Mouse (Mus musculus): ENCODE data around the gene Ifi35. TPM values are rescaled to one million over a fixed set of nuclear protein-coding genes. Genes with fewer than 3 reads are reported as not detected.

The Ifi35 gene
- polyA plus RNA-seq, 1 experiment from 2014 or later: 9.6 TPM

DNA sequence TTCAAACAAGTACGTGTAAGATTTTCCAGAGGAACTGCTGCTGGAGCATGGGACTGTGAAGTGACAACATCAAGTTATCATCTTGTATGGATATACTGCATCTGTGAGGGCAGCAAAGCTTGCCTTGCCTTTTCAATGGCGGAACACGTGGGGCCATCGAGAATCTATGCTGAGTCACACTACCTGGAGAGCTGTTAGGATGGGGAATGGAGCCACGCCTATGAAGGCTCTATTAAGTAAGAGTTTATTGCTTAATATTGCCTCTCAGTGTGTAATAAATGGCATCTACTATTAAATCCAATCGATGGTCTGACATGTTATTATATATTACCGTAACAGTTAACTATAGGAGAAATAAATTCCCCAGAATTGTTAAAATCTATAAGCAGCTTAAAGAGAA, 58.9 kb downstream of the Ifi35 start:
- no peak overlapping the region for H3K4me2 ChIP-seq (replicated peaks; ENCODE audit: low read depth, low read length)
- 96% methylated on average over 7 of the region's 7 CpGs for WGBS
- H3K36me3 ChIP-seq (ENCODE audit: control insufficient read depth, insufficient read depth, low read length): peaks cover 53% of the 10 kb centered on the region
- H3K9ac ChIP-seq (ENCODE audit: low read depth, low read length): no peak overlapping the region
- no peaks in the 10 kb centered on the region for H3K4me1 ChIP-seq (ENCODE audit: control insufficient read depth, insufficient read depth, low read length)
- no peak overlapping the region for H3K4me3 ChIP-seq (ENCODE audit: low read length)
- no peak for ATAC-seq (ENCODE audit: low FRiP score, low TSS enrichment)
- no peak overlapping the region for H3K27ac ChIP-seq (ENCODE audit: low read depth, low read length)
- no peaks in the 10 kb centered on the region for H3K27me3 ChIP-seq (ENCODE audit: control insufficient read depth, insufficient read depth, low read length)
- H3K9me3 ChIP-seq (ENCODE audit: control insufficient read depth, low read length): no peaks in the 10 kb centered on the region

Small RNA genes lying within 50 kb of the gene (microRNA-seq; reads per million reads assigned to microRNA genes)
- gene Mir6929: 0.63 reads per million

Other genes with a start within 250 kb of the Ifi35 start
- gene Ezh1, start 221.9 kb upstream of the Ifi35 start, polyA plus RNA-seq (2014; fragmentation: Nextera tagmentation; extraction: Ambion mirVana): 18.2 and 27.4 TPM in 2 replicates
- 248 and 275 TPM in 2 replicates for gene Ramp2, start 202.4 kb upstream of the Ifi35 start, polyA plus RNA-seq (2014; fragmentation: Nextera tagmentation; extraction: Ambion mirVana)
- gene Vps25, start 194.7 kb upstream of the Ifi35 start, polyA plus RNA-seq (2014; fragmentation: Nextera tagmentation; extraction: Ambion mirVana): 154 and 160 TPM in 2 replicates
- gene Wnk4, start 187.8 kb upstream of the Ifi35 start, polyA plus RNA-seq (2014; fragmentation: Nextera tagmentation; extraction: Ambion mirVana): 18.9 and 28.1 TPM in 2 replicates
- 1.2 and 1.7 TPM in 2 replicates for gene Cntd1, start 169.4 kb upstream of the Ifi35 start, polyA plus RNA-seq (2014; fragmentation: Nextera tagmentation; extraction: Ambion mirVana)
- gene Coa3, start 169.3 kb upstream of the Ifi35 start, polyA plus RNA-seq (2014; fragmentation: Nextera tagmentation; extraction: Ambion mirVana): 204 and 207 TPM in 2 replicates
- 112 and 164 TPM in 2 replicates for gene Becn1, start 146.1 kb upstream of the Ifi35 start, polyA plus RNA-seq (2014; fragmentation: Nextera tagmentation; extraction: Ambion mirVana)
- gene Psme3, start 132.2 kb upstream of the Ifi35 start, polyA plus RNA-seq (2014; fragmentation: Nextera tagmentation; extraction: Ambion mirVana): 113 and 130 TPM in 2 replicates
- gene Aoc2, start 123.3 kb upstream of the Ifi35 start, polyA plus RNA-seq (2014; fragmentation: Nextera tagmentation; extraction: Ambion mirVana): 1.9 TPM in 2 replicates
- gene Aoc3, start 117.8 kb upstream of the Ifi35 start, polyA plus RNA-seq (2014; fragmentation: Nextera tagmentation; extraction: Ambion mirVana): 0.23 and 0.37 TPM in 2 replicates
- 0.08 TPM in 1 of 2 replicates, not detected in the other for gene G6pc, start 80.8 kb upstream of the Ifi35 start, polyA plus RNA-seq (2014; fragmentation: Nextera tagmentation; extraction: Ambion mirVana)
- 85.2 and 99.0 TPM in 2 replicates for gene Aarsd1, start 30.8 kb upstream of the Ifi35 start, polyA plus RNA-seq (2014; fragmentation: Nextera tagmentation; extraction: Ambion mirVana)
- 10.4 and 11.5 TPM in 2 replicates for gene Gm27029, start 23.6 kb upstream of the Ifi35 start, polyA plus RNA-seq (2014; fragmentation: Nextera tagmentation; extraction: Ambion mirVana)
- 8.2 and 16.1 TPM in 2 replicates for gene Rundc1, start 23.3 kb upstream of the Ifi35 start, polyA plus RNA-seq (2014; fragmentation: Nextera tagmentation; extraction: Ambion mirVana)
- 8.9 and 10.3 TPM in 2 replicates for gene Ptges3l, start 23.1 kb upstream of the Ifi35 start, polyA plus RNA-seq (2014; fragmentation: Nextera tagmentation; extraction: Ambion mirVana)
- 430 and 578 TPM in 2 replicates for gene Rpl27, start 6.1 kb upstream of the Ifi35 start, polyA plus RNA-seq (2014; fragmentation: Nextera tagmentation; extraction: Ambion mirVana)
- gene Rnd2, start 16.6 kb downstream of the Ifi35 start, polyA plus RNA-seq (2014; fragmentation: Nextera tagmentation; extraction: Ambion mirVana): 7.0 and 10.8 TPM in 2 replicates
- gene Vat1, start 17.8 kb downstream of the Ifi35 start, polyA plus RNA-seq (2014; fragmentation: Nextera tagmentation; extraction: Ambion mirVana): 25.0 and 28.4 TPM in 2 replicates
- 8.7 and 22.0 TPM in 2 replicates for gene Brca1, start 103.5 kb downstream of the Ifi35 start, polyA plus RNA-seq (2014; fragmentation: Nextera tagmentation; extraction: Ambion mirVana)
- 30.8 and 63.9 TPM in 2 replicates for gene Nbr1, start 103.7 kb downstream of the Ifi35 start, polyA plus RNA-seq (2014; fragmentation: Nextera tagmentation; extraction: Ambion mirVana)
- gene Tmem106a, start 133.8 kb downstream of the Ifi35 start, polyA plus RNA-seq (2014; fragmentation: Nextera tagmentation; extraction: Ambion mirVana): 3.8 and 4.8 TPM in 2 replicates
- gene Gm11634, start 150.8 kb downstream of the Ifi35 start, polyA plus RNA-seq (2014; fragmentation: Nextera tagmentation; extraction: Ambion mirVana): not detected in 2 replicates
- 31.6 and 35.8 TPM in 2 replicates for gene Rdm1, start 178.8 kb downstream of the Ifi35 start, polyA plus RNA-seq (2014; fragmentation: Nextera tagmentation; extraction: Ambion mirVana)
- gene Arl4d, start 217.1 kb downstream of the Ifi35 start, polyA plus RNA-seq (2014; fragmentation: Nextera tagmentation; extraction: Ambion mirVana): 2.4 and 2.8 TPM in 2 replicates